Mouse (Mus musculus) CH12.LX (cell line): ENCODE results near the gene Pknox2. TPM values are rescaled to one million over a fixed set of nuclear protein-coding genes. Genes with fewer than 3 reads are reported as not detected.

ENCODE experiments used
- DNase-seq: peaks from one replicate; pipeline ENCODE4 v3.0.0-alpha.2; 2013; ENCODE audit errors: extremely low read depth
- H3K27ac ChIP-seq: 2 replicates; pipeline ENCODE4 v1.5.1; 2012; ENCODE audit warnings: low read depth, mild to moderate bottlenecking, control low read depth, moderate library complexity; ENCODE audit not compliant: insufficient read depth
- H3K27me3 ChIP-seq: replicated peaks from 2 replicates; pipeline ENCODE3; 2012; ENCODE audit warnings: inconsistent platforms
- H3K36me3 ChIP-seq, 2 experiments: replicated peaks in 1 of 2; 2 replicates each; pipeline versions ENCODE3 to v1.6.1; 2012; ENCODE audit warnings: inconsistent platforms in 1 of 2, low read length in 1 of 2, mild to moderate bottlenecking in 1 of 2, mixed read lengths in 1 of 2, moderate library complexity in 1 of 2; ENCODE audit not compliant: control insufficient read depth in 1 of 2, insufficient read depth in 1 of 2
- H3K4me1 ChIP-seq, 2 experiments: 2 replicates each; pipeline ENCODE4 v1.6.1; 2012; ENCODE audit warnings: inconsistent platforms in 1 of 2, moderate library complexity in 1 of 2; ENCODE audit not compliant: insufficient read depth in 2 of 2, control insufficient read depth in 1 of 2
- H3K4me2 ChIP-seq: 2 replicates; pipeline ENCODE4 v1.6.1; 2012; ENCODE audit warnings: low read depth, mild to moderate bottlenecking, control low read depth; ENCODE audit not compliant: poor library complexity, insufficient read depth, severe bottlenecking
- H3K4me3 ChIP-seq, 3 experiments: fragments of 150-350 bp in 1 of 3; sonication (generic) in 1 of 3; replicated peaks in 1 of 3; 2 replicates each; pipeline versions ENCODE3 to v1.5.1; 2011 to 2012; ENCODE audit warnings: low read depth in 2 of 3, low read length in 2 of 3, mild to moderate bottlenecking in 2 of 3, moderate library complexity in 2 of 3, control low read depth in 1 of 3, improper control_type of control experiment in 1 of 3, inconsistent platforms in 1 of 3, mixed read lengths in 1 of 3; ENCODE audit not compliant: poor library complexity in 1 of 3
- H3K79me2 ChIP-seq: replicated peaks from 2 replicates; pipeline ENCODE4 v1.6.1; 2012; ENCODE audit warnings: mild to moderate bottlenecking, moderate library complexity; ENCODE audit not compliant: control insufficient read depth, poor library complexity, insufficient read depth, severe bottlenecking; ENCODE audit errors: extremely low read depth
- H3K9ac ChIP-seq: 2 replicates; pipeline ENCODE4 v1.6.1; 2012; ENCODE audit warnings: low read depth, mild to moderate bottlenecking, control low read depth, moderate library complexity; ENCODE audit not compliant: insufficient read depth
- H3K9me3 ChIP-seq: replicated peaks from 2 replicates; pipeline ENCODE3; 2012; ENCODE audit warnings: low read length, inconsistent platforms, mixed read lengths
- CHD1 ChIP-seq: IDR thresholded peaks from 2 replicates; pipeline ENCODE4 v1.6.1; 2012; ENCODE audit warnings: low read depth, low read length, improper control_type of control experiment, inconsistent platforms
- EP300 ChIP-seq: IDR thresholded peaks from 2 replicates; pipeline ENCODE4 v1.6.1; 2011; ENCODE audit warnings: low read length, improper control_type of control experiment
- ETS1 ChIP-seq: conservative IDR thresholded peaks from 2 replicates; pipeline ENCODE4 v1.6.1; 2012; ENCODE audit warnings: low read depth, mild to moderate bottlenecking, inconsistent platforms, low read length, improper control_type of control experiment, moderate library complexity
- GABPA ChIP-seq: IDR thresholded peaks from 2 replicates; pipeline ENCODE4 v1.6.1; 2012; ENCODE audit warnings: low read depth, low read length, improper control_type of control experiment, inconsistent platforms; ENCODE audit not compliant: insufficient replicate concordance
- JUN ChIP-seq: IDR thresholded peaks from 2 replicates; pipeline ENCODE4 v1.6.1; 2011; ENCODE audit warnings: low read depth, mild to moderate bottlenecking, low read length, improper control_type of control experiment, moderate library complexity; ENCODE audit not compliant: insufficient read depth
- MAX ChIP-seq: IDR thresholded peaks from 2 replicates; pipeline ENCODE4 v1.6.1; 2011; ENCODE audit warnings: low read length, improper control_type of control experiment
- MAZ ChIP-seq: IDR thresholded peaks from 2 replicates; pipeline ENCODE4 v1.6.1; 2012; ENCODE audit warnings: low read depth, mild to moderate bottlenecking, inconsistent platforms, low read length, improper control_type of control experiment, moderate library complexity
- MYC ChIP-seq: IDR thresholded peaks from 2 replicates; pipeline ENCODE4 v1.6.1; 2011; ENCODE audit warnings: low read depth, mild to moderate bottlenecking, improper control_type of control experiment, low read length
- SMC3 ChIP-seq: IDR thresholded peaks from 2 replicates; pipeline ENCODE4 v1.6.1; 2011; ENCODE audit warnings: low read depth, low read length, improper control_type of control experiment
- TBP ChIP-seq: conservative IDR thresholded peaks from 2 replicates; pipeline ENCODE4 v1.6.1; 2011; ENCODE audit warnings: low read depth, low read length, improper control_type of control experiment
- UBTF ChIP-seq: IDR thresholded peaks from 2 replicates; pipeline ENCODE4 v1.6.1; 2012; ENCODE audit warnings: low read depth, mild to moderate bottlenecking, inconsistent platforms, low read length, improper control_type of control experiment, moderate library complexity
- ZNF384 ChIP-seq: IDR thresholded peaks from 2 replicates; pipeline ENCODE4 v1.6.1; 2012; ENCODE audit warnings: low read depth, low read length, improper control_type of control experiment, inconsistent platforms
- dilution Hi-C: fragments of 300-500 bp; cut with MboI; formaldehyde crosslinking; loops from 2 replicates; pipeline ENCODE4 v1.14.3; 2020; ENCODE audit warnings: low sequenced_read_pairs; ENCODE audit not compliant: extremely low pct_unique_long_range_greater_than_20kb, extremely low pct_ligation_motif_present
- in situ Hi-C: fragments of 300-500 bp; cut with MboI; formaldehyde crosslinking; loops from 3 replicates; pipeline ENCODE4 v1.14.3; 2019; ENCODE audit warnings: low sequenced_read_pairs, low pct_ligation_motif_present, low pct_unique_long_range_greater_than_20kb, mixed read lengths
- polyA plus RNA-seq: library from polyadenylated mRNA; unstranded; fragments of >175 nt; gene quantifications from 2 replicates; pipeline ENCODE4 v1.2.1, GENCODE M21; 2012; ENCODE audit warnings: low read depth; ENCODE audit not compliant: insufficient read length
- total RNA-seq, 2 experiments: library from RNA; depleted of rRNA; stranded (reverse); fragments of 300-350 nt in 1 of 2; fragments of >200 nt in 1 of 2; gene quantifications; 2 replicates each; pipeline ENCODE4 v1.2.3; 2012 to 2014

Pknox2 gene
- total and polyA plus RNA-seq, 3 experiments, result 0.08 to 0.11 TPM; not detected in 1

DNA sequence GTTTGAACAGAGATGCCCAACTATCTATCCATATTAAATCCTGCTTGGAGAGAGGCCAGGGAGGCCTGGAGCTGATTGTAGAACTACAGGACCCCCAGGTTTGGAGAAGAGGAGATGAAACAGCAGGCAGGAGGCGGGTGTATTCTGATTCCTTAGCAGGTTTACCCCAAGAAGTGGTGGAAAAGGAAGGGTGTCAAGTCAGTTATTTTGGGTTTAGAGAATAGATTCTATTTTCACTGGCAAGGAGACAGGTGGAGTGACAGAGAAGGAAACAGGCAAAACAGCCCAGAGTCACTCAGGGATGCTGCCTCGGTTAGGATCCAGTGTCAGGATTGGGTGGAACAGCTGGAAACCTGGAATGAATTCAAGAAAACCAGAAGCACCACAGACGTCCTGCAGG is 263.6 kb downstream of the Pknox2 start:
- Histone ChIP-seq H3K4me2 (no peak overlapping the region), H3K9me3 (no peaks in the 10 kb centered on the region), H3K9ac (no peak overlapping the region), H3K27me3 (peaks cover 6% of the 10 kb centered on the region), H3K4me3 (no peak overlapping the region), H3K27ac (no peak overlapping the region), H3K4me1 (no peaks in the 10 kb centered on the region), H3K79me2 (no peaks in the 10 kb centered on the region), H3K36me3 (no peaks in the 10 kb centered on the region)
- dilution Hi-C loops, result no loop called here
- no peak for DNase-seq
- no peak for TF ChIP-seq ETS1
- no peak for TF ChIP-seq MAX
- no peak for TF ChIP-seq MAZ
- in situ Hi-C loops, result no loop called here

- Histone ChIP-seq H3K9me3 (no peaks in the 10 kb centered on the region), H3K4me1 (no peaks in the 10 kb centered on the region), H3K79me2 (no peaks in the 10 kb centered on the region), H3K27ac (no peak overlapping the region), H3K4me2 (no peak overlapping the region), H3K36me3 (no peaks in the 10 kb centered on the region), H3K27me3 (peaks cover 6% of the 10 kb centered on the region), H3K4me3 (no peak overlapping the region), H3K9ac (no peak overlapping the region)
- no peak for TF ChIP-seq GABPA
- peak; percentile 23; the same call in 1 of the 2 replicates for TF ChIP-seq ZNF384
- in situ Hi-C loops, result no loop called here
- DNase-seq, result no peak
- dilution Hi-C loops, result no loop called here
Observed at GRCm38 (mm10) chr9:36882034-36882745, 265.0 kb downstream of the Pknox2 start.

- in situ Hi-C loops, result no loop called here
Observed at GRCm38 (mm10) chr9:36881615-36882014, 265.6 kb downstream of the Pknox2 start.

More at GRCm38 (mm10) chr9:36881615-36882014, 265.6 kb downstream of the Pknox2 start:
- H3K36me3 ChIP-seq, result no peaks in the 10 kb centered on the region
- no peak for TF ChIP-seq SMC3
- TF ChIP-seq MAZ, result no peak
- TF ChIP-seq ZNF384, result no peak
- TF ChIP-seq MYC, result no peak
- TF ChIP-seq MAX, result no peak
- TF ChIP-seq CHD1, result no peak
- TF ChIP-seq UBTF, result no peak
- no peak for TF ChIP-seq EP300
- no peak for TF ChIP-seq JUN
- TF ChIP-seq TBP, result no peak
- dilution Hi-C loops, result no loop called here
- no peak overlapping the region for H3K27ac ChIP-seq
- H3K4me2 ChIP-seq, result no peak overlapping the region
- no peak for DNase-seq
- H3K79me2 ChIP-seq, result no peaks in the 10 kb centered on the region
- H3K9me3 ChIP-seq, result no peaks in the 10 kb centered on the region
- no peak overlapping the region for H3K4me3 ChIP-seq
- peaks cover 6% of the 10 kb centered on the region for H3K27me3 ChIP-seq
- no peak overlapping the region for H3K9ac ChIP-seq
- H3K4me1 ChIP-seq, result no peaks in the 10 kb centered on the region
